Mouse (Mus musculus): ENCODE results near the gene Fgf8. TPM values are rescaled to one million over a fixed set of nuclear protein-coding genes. Genes with fewer than 3 reads are reported as not detected.

The Fgf8 gene
- total RNA-seq, 2 experiments from 2014 or later, result not detected

GRCm38 (mm10) chr19:45730042-45730441 lies 12.7 kb downstream of the Fgf8 start:
- no peak for DNase-seq (ENCODE audit: low spot score in 2 of 2)

GRCm38 (mm10) chr19:45727231-45727630 lies 15.5 kb downstream of the Fgf8 start:
- DNase-seq (ENCODE audit: low spot score in 2 of 2), result no peak

DNA sequence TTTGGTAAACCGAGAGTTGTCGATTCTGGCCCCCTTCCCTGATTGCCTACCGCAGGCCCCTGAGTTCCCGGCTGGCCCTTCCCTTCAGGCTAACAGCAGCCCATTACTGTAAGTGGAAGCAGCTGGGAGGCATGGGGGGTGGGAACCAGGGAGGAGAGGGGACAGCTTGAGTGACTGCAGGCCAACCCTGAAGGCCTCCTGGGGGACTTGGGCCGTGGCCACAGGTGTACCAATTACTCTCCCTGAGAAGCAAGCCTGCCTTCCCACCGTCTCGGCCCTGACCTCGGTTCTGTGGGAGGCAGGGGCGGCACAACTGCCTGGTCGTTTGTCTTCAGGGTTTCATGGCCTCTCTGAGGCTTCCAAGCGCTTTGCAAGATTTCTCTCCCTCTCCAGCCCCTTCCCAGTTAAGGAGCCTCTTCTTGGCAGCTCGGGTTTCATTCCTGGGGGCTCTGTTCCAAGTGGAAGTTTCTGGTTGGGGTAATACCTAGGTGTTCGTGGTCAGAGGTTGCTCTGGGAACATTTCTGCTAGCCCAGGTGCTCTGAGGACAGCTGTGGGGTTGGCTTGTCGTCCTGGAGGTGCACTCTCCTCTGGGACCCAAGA lies 16.9 kb downstream of the Fgf8 start:
- DNase-seq (ENCODE audit: low spot score in 2 of 2), result no peak

GRCm38 (mm10) chr19:45722188-45722587 lies 20.5 kb downstream of the Fgf8 start:
- no peak for DNase-seq (ENCODE audit: low spot score in 2 of 2)

- no peak for DNase-seq (ENCODE audit: low spot score in 2 of 2)
These were observed 24.4 kb downstream of the Fgf8 start for GRCm38 (mm10) chr19:45718286-45718685.

GRCm38 (mm10) chr19:45717493-45718220 lies 25.1 kb downstream of the Fgf8 start:
- DNase-seq (ENCODE audit: low spot score in 2 of 2), result peak; percentile 49 to 59

GRCm38 (mm10) chr19:45708704-45709103 lies 34.0 kb downstream of the Fgf8 start:
- no peak for DNase-seq (ENCODE audit: low spot score in 2 of 2)

DNA sequence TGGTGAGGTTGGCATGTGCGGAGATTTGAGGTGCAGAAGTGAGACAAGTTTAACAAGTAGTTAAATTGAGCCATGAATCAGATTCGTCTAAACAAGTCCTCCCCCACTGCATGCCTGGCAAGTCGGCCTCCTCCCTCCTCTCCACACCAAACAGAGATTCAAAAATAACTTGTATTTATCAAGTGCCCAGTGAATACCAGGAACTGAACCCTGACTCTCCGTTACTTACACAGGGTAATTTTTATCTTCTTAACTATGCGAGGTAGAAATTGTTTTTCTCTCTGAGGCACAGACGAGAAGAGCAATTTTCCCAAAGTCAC lies 46.5 kb downstream of the Fgf8 start:
- no peak for DNase-seq (ENCODE audit: low spot score in 2 of 2)

DNA sequence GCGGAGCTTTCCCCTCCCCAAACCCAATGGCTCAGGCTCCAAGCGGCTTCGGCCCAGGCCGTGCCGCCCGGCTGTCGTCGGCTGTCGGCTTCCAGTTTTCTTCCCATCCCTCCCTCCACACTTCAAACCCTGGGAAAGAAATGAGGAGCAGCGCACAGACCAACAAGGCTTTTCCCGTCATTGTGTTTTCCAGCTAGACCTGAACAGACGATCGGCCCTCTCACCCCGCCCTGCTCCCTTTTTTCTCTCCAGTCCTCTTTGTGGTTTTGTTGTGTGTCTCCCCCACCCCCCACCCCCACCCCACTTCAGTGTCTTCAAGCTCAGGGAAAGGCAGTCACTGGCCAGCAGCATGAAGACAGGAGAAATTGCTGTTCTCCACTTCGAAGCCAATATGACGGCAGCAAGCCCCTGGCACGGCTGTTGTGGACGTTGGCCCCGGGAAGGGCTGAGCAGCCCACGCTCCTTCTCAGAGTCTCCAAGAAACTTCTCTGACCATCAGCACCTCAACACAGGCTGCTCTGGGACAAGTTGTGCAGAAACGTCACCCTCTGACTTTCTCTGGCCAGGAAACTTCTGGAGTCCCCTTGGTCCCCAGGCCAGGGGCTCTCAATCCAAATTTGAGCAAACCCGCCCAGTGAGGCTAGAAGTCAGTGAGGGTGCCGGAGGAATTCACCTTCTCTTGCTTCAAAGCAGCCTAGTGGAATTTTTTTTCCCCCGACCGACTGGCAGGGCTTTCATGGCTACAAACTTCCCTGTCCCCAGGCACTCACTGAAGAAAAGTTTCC lies 47.0 kb downstream of the Fgf8 start:
- DNase-seq (ENCODE audit: low spot score in 2 of 2), result no peak

DNA sequence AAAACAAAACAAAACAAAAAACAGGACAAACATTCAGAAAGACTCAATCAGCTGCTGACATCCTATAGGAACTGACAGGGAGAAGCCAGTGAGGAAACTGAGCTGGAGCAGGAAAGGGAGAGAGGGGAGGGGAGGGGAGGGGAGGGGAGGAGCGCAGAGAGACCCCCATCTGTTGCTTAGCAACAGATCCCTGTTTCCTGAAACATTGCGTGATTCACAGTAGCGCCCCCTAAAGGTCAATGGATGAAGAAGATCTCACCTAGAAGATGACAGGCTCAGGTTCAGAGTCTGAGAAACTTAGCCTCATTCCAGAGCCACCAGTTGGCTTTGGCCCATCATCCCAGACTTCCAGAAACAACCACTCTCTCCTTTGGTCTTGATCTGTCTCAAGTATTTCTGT lies 48.7 kb downstream of the Fgf8 start:
- DNase-seq (ENCODE audit: low spot score in 2 of 2), result no peak

DNA sequence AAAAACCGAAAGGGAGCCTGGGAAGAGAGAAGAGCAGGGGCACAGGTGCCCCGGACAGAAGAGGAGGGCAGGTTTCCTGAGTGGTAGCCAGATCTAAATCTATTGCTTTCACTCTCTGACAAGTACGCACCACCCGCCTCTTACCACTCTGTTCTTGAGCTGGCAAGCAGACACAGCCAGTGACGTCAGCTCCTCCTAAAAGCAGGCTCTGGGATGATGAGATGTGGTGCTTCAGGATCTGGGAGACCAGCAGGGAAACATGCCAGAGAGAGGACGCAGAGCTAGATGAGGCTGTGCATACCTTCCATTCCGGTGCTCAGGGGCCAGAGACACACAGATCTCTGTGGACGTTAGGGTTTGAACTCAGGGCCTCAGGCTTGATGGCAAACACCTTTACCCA lies 50.5 kb downstream of the Fgf8 start:
- peak; percentile 6 to 42 for DNase-seq (ENCODE audit: low spot score in 2 of 2)

GRCm38 (mm10) chr19:45691001-45691535 lies 51.6 kb downstream of the Fgf8 start:
- no peak for DNase-seq (ENCODE audit: low spot score in 2 of 2)

DNA sequence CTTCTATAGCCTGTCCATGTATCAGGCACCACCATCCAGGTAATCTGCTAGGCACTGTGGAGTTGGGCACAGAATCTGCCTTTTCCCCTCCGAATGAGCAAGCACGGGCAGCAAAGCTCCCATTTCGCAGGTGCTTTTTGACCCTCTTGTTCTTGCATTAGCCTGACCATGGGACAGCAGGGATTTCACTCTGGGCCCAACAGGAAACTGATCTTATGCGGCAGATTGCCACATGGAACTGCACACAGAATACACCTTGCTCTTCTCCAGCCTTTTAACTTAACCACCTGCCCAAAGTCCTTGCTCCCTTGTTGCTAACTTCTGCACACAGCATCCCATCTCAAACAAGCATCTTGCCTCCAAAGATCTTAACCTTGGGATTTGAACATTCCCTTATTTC lies 55.7 kb downstream of the Fgf8 start:
- no peak for DNase-seq (ENCODE audit: low spot score in 2 of 2)

Other genes starting within 250 kb of the Fgf8 start
- 1 to 10 TPM; 7.5 to 8.0 TPM for gene Poll, start 182.4 kb downstream of the Fgf8 start, total RNA-seq (2021)
- 10 to 100 TPM; 55.2 to 55.4 TPM for gene Gm17018, start 182.3 kb downstream of the Fgf8 start, total RNA-seq (2021)
- 10 to 100 TPM; 31.9 to 32.1 TPM for gene Fbxw4, start 82.6 kb downstream of the Fgf8 start, total RNA-seq (2021)
- gene Npm3, start 6.7 kb upstream of the Fgf8 start, total RNA-seq (2021), result 10 to 100 TPM; 11.9 to 12.9 TPM
- gene Mgea5, start 40.9 kb upstream of the Fgf8 start, total RNA-seq (2021), result 100 to 1,000 TPM; 133 to 136 TPM
- gene Kcnip2, start 73.1 kb upstream of the Fgf8 start, total RNA-seq (2021), result 100 to 1,000 TPM; 193 to 195 TPM